7 mouse cellular contexts compared by ENCODE assay signal in genomic region chr12:101017971-101018371, GRCm38 (mm10). TPM values are rescaled to one million over a fixed set of nuclear protein-coding genes. Genes with fewer than 3 reads are reported as not detected.
DNase-seq lines count a peak whose midpoint lies in the region; ATAC-seq and TF ChIP-seq lines count a peak whose summit lies in the region.

No protein-coding gene starts in this region.

- peak overlapping the region; percentile 14 to 15; a peak in 1 of 4 replicates for H3K4me3 ChIP-seq in ES-E14 (ENCODE audit: insufficient read depth in 1 of 2, low read depth in 1 of 2, low read length in 2 of 2, poor library complexity in 1 of 2, severe bottlenecking in 1 of 2)
- H3K4me3 ChIP-seq in embryonic facial prominence, embryonic 10.5 days = 0 out of 2 replicates have a peak overlapping the region, but pooled peaks have one; percentile 4
- peak overlapping the region; percentile 1; the same call in 1 of the 2 replicates for H3K4me3 ChIP-seq in liver, embryonic 15.5 days (replicated peaks)
- H3K4me3 ChIP-seq in neural tube, embryonic 11.5 days (ENCODE audit: low read depth, low read length) = no peak overlapping the region

- H3K36me3 ChIP-seq in ES-E14 (ENCODE audit: control insufficient read depth, insufficient read depth, low read length, poor library complexity, severe bottlenecking) = peaks cover 3% of the 10 kb centered on the region; the same call in 1 of the 2 replicates
- peaks cover 35% of the 10 kb centered on the region for H3K36me3 ChIP-seq in embryonic facial prominence, embryonic 10.5 days (replicated peaks)
- H3K36me3 ChIP-seq in liver, embryonic 15.5 days (replicated peaks) = peaks cover 35% of the 10 kb centered on the region
- no peaks in the 10 kb centered on the region for H3K36me3 ChIP-seq in neural tube, embryonic 11.5 days (ENCODE audit: control insufficient read depth, insufficient read depth, low read length)

- no peak for DNase-seq in ES-E14 (ENCODE audit: low read depth, low spot score)
- DNase-seq in embryonic facial prominence, embryonic 10.5 days (ENCODE audit: low spot score) = no peak
- peak; percentile 37 to 62 for DNase-seq in heart, postnatal 36 days
- DNase-seq in neural tube, embryonic 11.5 days (ENCODE audit: low spot score) = no peak
- no peak for DNase-seq in cerebellum, adult 9-11 months
- DNase-seq in right cerebral cortex, postnatal 4 days = no peak

- intact Hi-C loops in heart, postnatal 36 days (cut with DNase I) = no loop called here

- H3K4me2 ChIP-seq in liver, embryonic 15.5 days = peak overlapping the region; percentile 34
- peak overlapping the region; percentile 26 for H3K4me2 ChIP-seq in neural tube, embryonic 11.5 days (ENCODE audit: low read depth)

- H3K9me3 ChIP-seq in ES-E14 (ENCODE audit: control insufficient read depth, insufficient read depth, low read depth, low read length) = no peaks in the 10 kb centered on the region
- H3K9me3 ChIP-seq in embryonic facial prominence, embryonic 10.5 days = peaks cover 4% of the 10 kb centered on the region; the same call in 1 of the 2 replicates
- no peaks in the 10 kb centered on the region for H3K9me3 ChIP-seq in liver, embryonic 15.5 days (replicated peaks)
- H3K9me3 ChIP-seq in neural tube, embryonic 11.5 days (ENCODE audit: control insufficient read depth, low read length) = no peaks in the 10 kb centered on the region

- H3K4me1 ChIP-seq in ES-E14 (ENCODE audit: control insufficient read depth in 2 of 2, insufficient read depth in 2 of 2, low read length in 2 of 2, poor library complexity in 1 of 2) = peaks cover 24 to 63% of the 10 kb centered on the region in 2 experiments
- peaks cover 91% of the 10 kb centered on the region for H3K4me1 ChIP-seq in embryonic facial prominence, embryonic 10.5 days
- H3K4me1 ChIP-seq in liver, embryonic 15.5 days (replicated peaks) = peaks cover 75% of the 10 kb centered on the region
- peaks cover 16% of the 10 kb centered on the region for H3K4me1 ChIP-seq in neural tube, embryonic 11.5 days (ENCODE audit: control insufficient read depth, insufficient read depth, low read length)

- H3K27me3 ChIP-seq in embryonic facial prominence, embryonic 10.5 days (replicated peaks; ENCODE audit: low read depth, poor library complexity, severe bottlenecking) = peaks cover 4% of the 10 kb centered on the region
- no peaks in the 10 kb centered on the region for H3K27me3 ChIP-seq in liver, embryonic 15.5 days
- H3K27me3 ChIP-seq in neural tube, embryonic 11.5 days (ENCODE audit: control insufficient read depth, insufficient read depth, low read length) = no peaks in the 10 kb centered on the region

- WGBS in embryonic facial prominence, embryonic 10.5 days = 16% methylated on average over 6 of the region's 6 CpGs
- 4% methylated on average over 6 of the region's 6 CpGs for WGBS in liver, embryonic 15.5 days (ENCODE audit: insufficient replicate concordance)
- 17% methylated on average over 6 of the region's 6 CpGs for WGBS in neural tube, embryonic 11.5 days

- in situ Hi-C loops in ES-E14 (cut with MboI; ENCODE audit: low sequenced_read_pairs in 2 of 2, unreplicated experiment in 2 of 2) = no loop called here

- H3K9ac ChIP-seq in ES-E14 (ENCODE audit: insufficient read depth, low read depth, low read length, poor library complexity, severe bottlenecking) = no peak overlapping the region
- H3K9ac ChIP-seq in liver, embryonic 15.5 days = no peak overlapping the region
- H3K9ac ChIP-seq in neural tube, embryonic 11.5 days (ENCODE audit: low read length) = peak overlapping the region; percentile 26

- peak; percentile 43 for ATAC-seq in liver, embryonic 15.5 days (ENCODE audit: insufficient read depth)
- ATAC-seq in neural tube, embryonic 11.5 days (ENCODE audit: insufficient read depth, low FRiP score, low TSS enrichment) = peak; percentile 22; the same call in 1 of the 2 replicates

- 0 out of 2 replicates have a peak overlapping the region, but pooled peaks have one; percentile 10 for H3K27ac ChIP-seq in ES-E14 (ENCODE audit: insufficient read depth, low read depth, low read length, poor library complexity, severe bottlenecking)
- H3K27ac ChIP-seq in embryonic facial prominence, embryonic 10.5 days (replicated peaks) = peak overlapping the region; percentile 69
- H3K27ac ChIP-seq in liver, embryonic 15.5 days (replicated peaks) = peak overlapping the region; percentile 6; the same call in 1 of the 2 replicates
- H3K27ac ChIP-seq in neural tube, embryonic 11.5 days (ENCODE audit: low read depth, low read length) = peak overlapping the region; percentile 20; the same call in 1 of the 2 replicates

TF ChIP-seq in ES-E14, 5 proteins besides CTCF, POLR2A, EP300 and RAD21:
- TF ChIP-seq CHD2 (IDR thresholded peaks at IDR 0.05; ENCODE audit: low read depth, low read length) (no peak), HCFC1 (IDR thresholded peaks at IDR 0.05; ENCODE audit: borderline replicate concordance, insufficient read depth, low read length) (no peak), ZC3H11A (IDR thresholded peaks at IDR 0.05; ENCODE audit: borderline replicate concordance, low read depth, low read length) (no peak), MAFK (IDR thresholded peaks at IDR 0.05; ENCODE audit: insufficient read depth, low read depth, low read length) (no peak), ZNF384 (IDR thresholded peaks at IDR 0.05; ENCODE audit: low read depth, low read length) (no peak)

RNA-seq across cellular contexts. Expression of gene Ccdc88c, which starts 10.9 kb away (rescaled TPM):
- total RNA-seq in ES-E14 (2012; rRNA removed) = 35.7 and 42.7 TPM in 2 replicates
- polyA plus RNA-seq in embryonic facial prominence, embryonic 10.5 days (2016; fragmentation: Nextera tagmentation; extraction: Ambion mirVana) = 10.8 and 12.5 TPM in 2 replicates
- total RNA-seq in heart, postnatal 36 days (2021) = 1 to 10 TPM; 6.2 to 7.0 TPM
- 5.5 TPM in 2 replicates for polyA plus RNA-seq in liver, embryonic 15.5 days (2015; fragmentation: Nextera tagmentation; extraction: Ambion mirVana)
- 11.8 and 12.9 TPM in 2 replicates for polyA plus RNA-seq in neural tube, embryonic 11.5 days (2014; fragmentation: Nextera tagmentation; extraction: Ambion mirVana)

Comparison
In these comparisons a context has a peak if more than half of its experiments do, and no peak if none do; other contexts are left out.
1. DNase-seq: peak in heart, postnatal 36 days (2 of 2); none in ES-E14 (single experiment), embryonic facial prominence, embryonic 10.5 days (single experiment), neural tube, embryonic 11.5 days (single experiment), cerebellum, adult 9-11 months (single experiment) and right cerebral cortex, postnatal 4 days (single experiment).
2. H3K27ac ChIP-seq: peak in every context shown above with its lines; median percentile 69 in embryonic facial prominence, embryonic 10.5 days; 20 in neural tube, embryonic 11.5 days; 10 in ES-E14; 6 in liver, embryonic 15.5 days.